Mouse (Mus musculus): ENCODE measurements around the gene Uhrf1.

The Uhrf1 gene

DNA sequence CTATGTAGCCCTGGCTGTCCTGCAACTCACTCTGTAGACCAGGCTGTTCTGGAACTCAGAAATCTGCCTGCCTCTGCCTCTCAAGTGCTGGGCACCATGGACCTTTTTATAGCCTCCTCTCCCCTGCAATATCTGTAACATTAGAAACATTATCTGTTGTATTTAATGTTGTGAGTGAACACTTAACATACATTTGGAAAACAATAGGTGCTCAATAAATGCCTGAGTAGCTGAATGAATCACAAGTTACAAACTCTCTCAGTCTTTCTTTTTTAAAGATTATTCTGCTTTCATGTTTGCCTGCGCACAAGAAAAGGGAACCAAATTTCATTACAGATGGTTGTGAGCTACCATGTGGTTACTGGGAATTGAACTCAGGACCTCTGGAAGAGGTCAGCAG is 4.9 kb upstream of the Uhrf1 start:
- DNase-seq (ENCODE audit: low read depth, low spot score), result no peak

DNA sequence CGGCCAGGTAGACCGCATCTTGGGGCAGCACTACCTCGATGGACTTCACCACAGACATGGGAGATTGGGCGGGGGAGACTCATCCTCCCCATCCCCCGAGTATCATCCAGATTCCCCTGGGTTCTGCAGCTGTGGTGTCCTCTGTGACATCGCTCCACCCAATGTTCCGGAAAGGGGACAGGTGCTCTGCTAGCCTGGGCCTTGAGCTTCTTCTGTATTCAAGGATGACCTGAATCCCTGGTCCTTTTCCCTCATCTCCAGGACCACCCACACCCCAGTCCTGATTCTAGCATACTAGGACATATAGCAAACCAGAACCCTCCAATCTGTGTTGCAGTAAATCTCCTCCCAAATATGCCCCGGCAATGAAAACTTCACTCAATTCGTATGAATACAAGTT is 2.9 kb upstream of the Uhrf1 start, which contains the start of gene Arrdc5:
Gene Arrdc5 (minus strand): TSS at position 101 of the 400 bp plus-strand sequence.
- DNase-seq (ENCODE audit: low read depth, low spot score), result no peak

DNA sequence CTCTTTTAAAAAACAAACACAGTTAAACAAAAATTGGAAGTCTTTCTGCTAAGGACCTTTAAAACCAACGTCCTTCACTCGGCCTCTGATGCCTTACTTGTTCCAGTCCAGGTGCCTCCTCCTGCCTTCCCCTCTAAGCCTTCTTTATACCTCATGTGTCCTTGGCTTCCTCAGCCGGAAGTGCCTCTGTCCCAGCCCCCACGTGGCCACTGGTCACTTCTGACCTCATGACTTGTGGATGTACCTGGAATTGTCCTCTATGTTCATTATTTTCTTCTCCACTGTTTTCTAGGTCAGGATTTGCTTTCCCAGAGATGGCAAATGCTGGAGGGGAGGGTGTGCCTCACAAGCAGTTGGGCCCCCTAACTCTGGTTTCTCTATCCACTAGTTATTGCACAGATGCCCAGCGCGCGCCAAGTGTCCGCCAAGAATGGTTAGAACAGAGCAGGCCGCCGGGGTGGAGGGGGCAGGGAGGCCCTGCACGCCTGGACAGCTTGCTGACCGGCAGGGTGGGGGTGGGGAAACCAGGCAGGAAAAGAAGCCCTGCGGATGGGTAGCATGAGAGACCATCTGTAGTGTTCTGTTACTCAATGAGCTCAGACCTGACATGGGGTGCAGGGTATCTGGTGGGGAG is 641 bp upstream of the Uhrf1 start:
- DNase-seq (ENCODE audit: low read depth, low spot score), result no peak

DNA sequence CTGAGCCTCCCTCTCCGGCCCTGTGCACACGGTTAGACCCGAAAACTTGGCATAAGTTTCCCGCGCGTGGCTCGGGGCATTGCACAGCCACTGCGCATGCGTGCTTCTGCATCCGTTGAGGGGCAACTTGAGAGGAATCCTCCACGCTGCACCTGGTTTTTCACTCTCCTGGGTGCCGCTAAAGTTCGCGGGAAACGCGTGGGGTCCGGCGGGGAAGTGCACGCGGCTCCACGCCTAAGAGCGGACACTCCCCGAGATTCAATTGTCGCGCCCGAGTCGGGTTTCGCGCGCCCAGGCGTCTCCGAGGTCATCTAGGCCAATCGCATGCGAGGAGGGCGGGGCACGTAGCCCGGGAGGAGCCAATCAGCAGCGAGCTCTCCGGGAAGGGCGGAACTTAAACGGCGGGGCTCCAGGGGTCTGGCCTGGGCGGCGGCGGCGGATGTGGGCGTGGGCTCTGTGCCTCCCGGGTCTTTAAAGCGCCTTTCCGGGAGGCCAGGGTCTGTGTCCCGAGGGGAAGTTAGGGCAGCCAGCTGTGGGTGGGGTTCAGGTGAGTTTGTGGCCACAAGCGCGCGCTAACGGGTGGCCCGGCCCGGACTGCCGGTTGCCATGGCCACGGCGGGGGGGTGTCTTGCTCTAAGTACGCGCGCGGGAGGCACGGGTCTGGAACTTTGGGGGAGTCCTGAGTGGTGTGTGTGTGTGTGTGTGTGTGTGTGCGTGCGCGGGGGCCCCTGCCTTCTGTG is 896 bp downstream of the Uhrf1 start:
- peak; percentile 94 for DNase-seq (ENCODE audit: low read depth, low spot score)

DNA sequence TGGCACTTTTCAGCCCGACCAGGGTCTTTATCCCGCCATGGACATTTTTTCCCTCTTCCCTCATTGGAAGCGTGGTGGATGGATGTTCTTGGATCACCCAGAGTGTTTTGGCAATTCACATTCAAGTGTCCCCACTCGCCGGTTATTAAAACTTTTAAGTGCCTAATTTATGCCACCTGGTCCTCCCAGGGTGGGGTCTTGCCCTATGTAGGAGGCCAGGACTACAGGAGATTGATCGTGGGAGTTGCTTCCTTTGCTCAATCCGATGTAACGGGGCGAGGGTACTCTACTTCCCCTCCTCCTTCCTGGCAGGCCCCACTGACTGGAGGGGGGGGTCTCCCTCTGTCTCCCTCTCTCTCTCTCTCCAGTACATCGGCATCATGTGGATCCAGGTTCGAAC is 1.6 kb downstream of the Uhrf1 start:
- DNase-seq (ENCODE audit: low read depth, low spot score), result no peak

DNA sequence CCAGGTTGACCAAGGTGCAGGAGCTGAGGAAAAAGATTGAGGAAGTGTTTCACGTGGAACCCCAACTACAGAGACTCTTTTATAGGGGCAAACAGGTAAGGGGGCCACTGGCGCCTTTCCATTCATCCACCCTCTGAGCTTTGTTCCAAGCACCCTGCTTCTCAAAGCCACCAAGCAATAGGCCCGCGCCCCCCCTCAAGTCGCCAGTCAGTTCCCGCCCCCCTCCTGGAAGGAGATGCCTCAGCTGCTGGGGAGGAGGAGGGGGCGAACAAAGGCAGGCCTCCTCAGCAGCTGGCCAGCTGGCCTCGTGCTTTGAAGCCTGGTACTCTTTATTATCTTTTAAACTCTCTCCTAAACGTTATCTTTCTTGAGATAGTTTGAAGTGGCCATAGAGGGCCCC is 2.0 kb downstream of the Uhrf1 start:
- DNase-seq (ENCODE audit: low read depth, low spot score), result no peak

DNA sequence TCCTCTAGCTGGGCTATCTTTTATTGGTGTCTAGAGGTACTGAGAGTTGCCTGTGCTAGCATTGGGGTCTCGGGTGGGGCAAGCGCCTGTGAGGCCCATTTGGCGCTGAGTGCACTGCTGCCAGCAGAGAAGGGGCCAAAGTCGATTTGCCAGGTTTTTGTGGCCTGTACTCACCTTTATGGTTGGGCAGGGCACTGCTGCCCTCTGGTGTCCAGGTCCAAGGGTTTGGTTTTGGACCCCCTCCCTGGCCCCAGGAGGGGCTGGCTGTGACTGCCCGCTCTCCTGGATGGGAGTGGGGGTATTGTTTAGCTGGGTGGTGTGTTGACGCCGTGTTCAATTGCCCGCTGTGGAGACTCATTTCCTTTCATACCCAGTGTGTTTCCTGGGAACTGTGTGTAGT is 2.7 kb downstream of the Uhrf1 start:
- no peak for DNase-seq (ENCODE audit: low read depth, low spot score)

DNA sequence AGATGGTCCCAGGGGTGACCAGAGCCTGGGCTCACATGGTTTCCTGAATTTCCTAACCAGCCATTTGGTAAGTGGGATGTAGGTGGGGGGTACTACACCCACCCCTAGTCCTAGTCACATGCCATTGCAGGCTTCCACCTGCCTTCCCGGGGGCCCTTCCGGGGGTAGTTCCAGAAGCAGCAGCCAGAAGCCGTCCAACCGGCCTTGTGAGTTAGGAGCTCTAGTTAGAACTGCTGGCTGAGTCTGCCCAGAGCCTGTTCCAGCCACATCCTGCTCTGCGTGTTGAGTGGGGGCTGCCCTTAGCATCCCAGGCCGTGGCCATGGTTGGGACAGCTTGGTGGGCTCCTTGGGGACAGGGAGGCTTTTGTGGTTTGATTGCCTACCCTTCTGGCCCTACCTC is 5.0 kb downstream of the Uhrf1 start:
- no peak for DNase-seq (ENCODE audit: low read depth, low spot score)

DNA sequence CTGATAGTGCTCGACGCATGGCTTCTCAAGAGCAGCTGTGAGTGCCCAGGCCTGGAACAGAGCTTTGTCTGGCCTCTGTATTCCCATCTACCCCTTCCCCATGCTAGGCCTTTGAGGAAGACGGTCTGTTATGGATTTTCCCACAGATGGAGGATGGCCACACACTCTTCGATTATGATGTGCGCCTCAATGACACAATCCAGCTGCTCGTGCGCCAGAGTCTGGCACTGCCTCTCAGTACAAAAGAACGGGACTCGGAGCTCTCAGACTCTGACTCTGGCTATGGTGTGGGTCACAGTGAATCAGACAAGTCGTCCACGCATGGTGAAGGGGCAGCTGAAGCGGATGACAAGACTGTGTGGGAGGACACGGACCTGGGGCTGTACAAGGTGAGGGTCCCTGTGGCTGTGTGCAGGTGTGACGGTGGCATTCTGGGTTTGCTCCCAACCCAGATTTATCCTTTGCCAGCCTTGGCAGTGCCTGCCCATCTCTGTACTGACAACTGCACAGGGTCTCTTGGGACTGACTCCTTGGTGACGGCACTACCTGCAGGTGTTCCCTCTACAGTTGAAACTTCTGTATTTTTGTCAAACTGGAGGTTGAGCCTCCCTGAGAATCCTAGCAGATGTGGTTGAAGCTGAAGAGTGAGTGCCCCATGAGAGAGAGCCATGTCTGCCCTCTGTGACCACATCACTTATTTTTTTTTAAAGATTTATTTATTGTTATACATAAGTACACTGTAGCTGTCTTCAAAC is 6.2 kb downstream of the Uhrf1 start:
- no peak for DNase-seq (ENCODE audit: low read depth, low spot score)

DNA sequence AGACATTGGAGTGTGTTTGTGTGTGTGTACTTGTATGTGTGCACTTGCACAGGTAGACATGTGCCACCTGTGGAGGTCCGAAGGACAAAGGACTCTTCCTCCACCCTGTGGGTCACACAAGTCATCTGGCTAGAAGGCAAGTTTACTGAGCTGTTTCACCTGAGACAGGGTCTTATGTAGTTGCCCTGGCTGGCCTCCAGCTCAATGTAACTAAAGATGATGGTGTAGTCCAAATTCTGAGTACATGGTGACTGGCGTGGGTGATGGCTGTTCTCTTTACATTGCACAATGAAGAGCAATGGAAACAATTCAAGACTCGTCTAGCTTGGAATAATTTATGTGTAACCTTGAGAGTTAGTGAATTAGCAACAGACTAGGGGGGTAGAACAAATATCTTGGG is 21.3 kb downstream of the Uhrf1 start:
- DNase-seq (ENCODE audit: low read depth, low spot score), result no peak

DNA sequence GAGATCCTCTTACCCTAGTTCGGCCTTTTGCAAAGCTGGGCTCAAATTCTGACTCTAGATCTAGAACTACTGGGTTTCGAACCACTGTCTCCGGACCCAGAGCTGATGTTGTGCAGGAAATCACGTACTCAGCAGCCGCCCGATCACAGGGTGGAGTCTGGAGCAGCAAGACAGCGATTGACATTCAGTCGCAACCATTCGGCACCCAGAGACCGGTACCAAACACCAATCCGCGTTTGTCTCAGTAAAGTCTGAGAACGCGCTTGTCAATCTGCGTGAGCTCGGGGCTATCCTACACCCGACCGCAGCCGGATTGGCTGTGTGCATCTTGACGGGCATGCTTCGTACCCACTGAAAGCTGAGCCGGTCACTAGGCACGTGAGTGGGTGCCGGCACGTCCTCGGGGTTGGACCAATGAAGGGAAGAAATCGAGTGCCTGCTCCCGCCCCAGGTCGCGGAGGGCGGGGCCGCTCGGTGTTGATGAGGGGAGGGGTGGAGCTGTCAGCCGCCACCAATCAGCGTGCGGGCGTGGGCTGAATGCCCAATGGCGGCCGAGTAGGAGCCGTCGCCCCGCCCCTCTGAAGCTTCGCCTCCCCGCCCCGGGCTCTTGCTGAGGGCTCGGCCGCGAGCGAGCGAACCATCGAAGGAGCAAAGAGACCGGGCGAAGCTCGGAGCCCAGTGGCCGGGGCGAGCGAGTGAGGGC is 22.5 kb downstream of the Uhrf1 start, which contains the start of gene Kdm4b:
Gene Kdm4b (plus strand): TSS at position 613 of the 703 bp plus-strand sequence.
- peak; percentile 100 for DNase-seq (ENCODE audit: low read depth, low spot score)

DNA sequence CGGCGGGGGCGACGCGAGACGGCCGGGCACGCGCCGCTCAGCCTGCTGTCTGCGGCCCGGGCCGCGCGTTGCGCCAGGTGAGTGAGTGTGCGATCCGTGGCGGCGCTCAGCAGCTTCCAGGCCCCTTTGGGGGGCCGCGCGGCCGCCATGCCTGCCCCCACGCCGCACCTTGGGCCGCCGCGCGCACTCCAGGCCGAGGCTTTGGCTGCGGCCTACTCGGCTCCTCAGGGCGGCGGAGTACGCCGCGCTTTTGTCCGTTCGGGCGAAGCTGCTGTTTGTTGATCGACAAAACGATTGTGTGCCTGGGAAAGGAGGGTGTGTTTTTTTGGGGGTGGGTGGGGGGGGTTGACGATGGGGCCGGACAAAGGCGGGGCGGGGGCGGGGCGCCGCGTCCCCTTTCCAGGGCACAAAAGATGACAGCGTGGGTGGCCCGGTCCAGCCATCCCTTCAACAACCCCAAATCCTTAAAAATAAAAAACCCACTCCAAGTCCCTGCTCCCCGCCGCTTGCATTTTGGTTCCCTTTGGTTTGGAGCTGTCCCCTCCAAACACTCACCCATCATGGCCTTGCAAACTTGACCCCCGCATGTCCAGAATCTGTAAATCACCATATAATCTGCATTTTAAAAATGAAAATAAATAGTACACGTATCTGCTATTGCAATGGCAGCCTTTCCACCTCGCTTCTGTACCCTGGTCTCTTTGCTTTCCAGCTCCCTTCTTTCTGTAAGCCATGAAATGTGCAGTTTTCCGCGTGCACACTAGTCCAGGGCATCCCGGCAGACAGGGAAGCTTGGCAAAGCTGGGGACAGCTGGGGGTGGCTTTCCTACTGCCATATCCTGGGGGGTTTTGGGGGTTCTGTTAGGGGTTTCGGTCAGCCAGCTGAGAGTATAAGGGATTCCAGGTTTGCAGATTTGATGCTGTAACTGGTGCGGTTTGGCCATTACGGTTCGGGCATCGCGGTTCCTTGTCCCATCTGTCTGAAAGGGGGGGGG is 23.3 kb downstream of the Uhrf1 start:
- peak; percentile 36 for DNase-seq (ENCODE audit: low read depth, low spot score)

DNA sequence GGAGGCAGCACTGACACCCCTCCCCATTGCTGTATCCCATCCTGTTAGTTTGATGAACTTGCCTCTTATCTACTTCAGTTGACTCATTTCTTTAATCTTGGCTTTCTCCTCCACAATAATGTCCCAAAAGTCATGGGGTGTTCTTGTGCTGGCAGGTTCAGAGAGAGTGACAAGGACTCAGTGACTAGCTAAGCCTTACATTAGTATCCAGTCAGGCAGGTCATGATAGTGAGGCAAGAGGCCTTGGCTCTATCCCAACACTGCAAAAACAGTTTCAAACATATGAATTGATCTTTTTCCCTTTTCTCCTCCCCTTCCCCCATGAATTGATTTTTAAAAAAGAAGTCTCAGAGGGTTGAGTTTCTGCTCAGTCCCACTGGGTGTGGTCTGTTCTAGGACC is 26.1 kb downstream of the Uhrf1 start:
- DNase-seq (ENCODE audit: low read depth, low spot score), result no peak

DNA sequence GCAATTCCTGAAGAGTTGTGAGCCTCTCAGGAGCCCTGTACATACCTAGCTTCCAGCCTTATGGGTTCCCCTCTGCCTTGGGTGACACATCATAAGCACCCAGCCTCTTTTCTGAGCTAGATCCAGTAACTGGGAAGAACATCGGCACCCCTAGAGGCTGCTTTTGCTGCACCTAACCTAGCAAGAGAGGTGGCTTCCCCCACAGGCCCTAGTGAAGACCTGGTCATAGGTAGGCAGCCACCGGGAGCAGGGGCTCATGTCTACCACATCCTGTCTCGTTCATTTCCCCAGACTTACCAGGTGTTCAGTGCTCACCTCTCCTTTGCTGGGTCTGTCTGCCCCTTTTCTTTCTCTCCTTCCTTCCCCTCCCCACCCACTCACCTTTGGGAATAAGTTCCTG is 27.2 kb downstream of the Uhrf1 start:
- DNase-seq (ENCODE audit: low read depth, low spot score), result peak; percentile 40

DNA sequence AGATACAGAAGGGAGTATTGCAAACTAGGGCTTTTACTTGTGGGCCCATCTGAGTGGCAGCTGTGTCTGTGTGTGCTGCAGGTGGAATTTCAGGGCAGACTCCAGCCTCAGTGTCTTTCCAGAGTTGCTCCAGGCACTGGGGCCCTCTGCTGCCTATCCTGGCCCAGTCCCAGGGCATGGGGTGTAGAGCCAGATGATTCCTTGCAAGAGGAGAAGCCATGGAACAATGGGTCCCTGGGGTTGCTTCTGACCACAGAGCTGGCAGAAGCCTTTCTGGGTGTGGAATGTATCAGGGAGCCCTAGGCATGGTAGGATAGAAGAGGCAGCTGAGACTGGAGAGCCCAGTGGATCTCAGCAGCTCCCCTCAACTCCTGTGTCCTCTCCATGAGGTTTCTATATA is 28.1 kb downstream of the Uhrf1 start:
- DNase-seq (ENCODE audit: low read depth, low spot score), result peak; percentile 36

DNA sequence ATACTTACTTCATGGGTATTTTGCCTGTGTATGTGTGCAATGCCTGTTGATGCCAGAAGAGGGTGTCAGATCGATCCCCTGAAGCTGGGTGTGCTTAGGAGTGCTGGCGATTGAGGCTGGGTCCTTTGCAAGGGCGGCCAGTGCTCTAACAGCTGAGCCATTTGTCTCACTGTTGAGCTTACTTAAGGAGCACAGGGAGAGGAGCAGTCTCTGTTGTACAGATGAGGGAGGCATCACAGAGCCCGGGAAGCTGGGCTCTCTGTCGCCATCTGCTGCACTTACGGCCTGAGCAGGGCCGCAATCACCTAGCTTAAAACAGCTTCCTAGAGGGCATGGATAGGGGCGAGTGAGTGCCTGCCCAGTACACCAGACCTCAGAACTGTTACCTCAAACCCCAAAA is 29.9 kb downstream of the Uhrf1 start:
- peak; percentile 39 for DNase-seq (ENCODE audit: low read depth, low spot score)

DNA sequence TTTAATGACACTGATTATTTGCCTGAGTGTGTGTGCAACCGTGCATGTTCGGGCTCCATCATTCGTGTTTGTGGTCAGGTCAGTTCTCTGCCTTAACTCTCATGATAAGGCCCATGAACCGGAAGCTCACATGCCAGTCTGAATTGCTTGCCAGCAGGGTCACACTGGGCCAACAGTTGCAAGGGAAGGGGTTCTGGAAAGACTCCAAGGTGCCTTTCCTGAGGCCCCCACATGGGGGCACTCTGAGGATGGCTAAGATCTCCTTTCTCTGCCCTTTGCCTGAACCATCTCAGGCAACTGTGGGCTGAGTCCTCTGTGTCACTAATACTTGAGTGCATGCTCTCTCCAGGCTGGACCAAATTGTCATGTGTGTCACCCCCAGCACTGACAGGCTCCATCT is 34.1 kb downstream of the Uhrf1 start:
- DNase-seq (ENCODE audit: low read depth, low spot score), result peak; percentile 81

DNA sequence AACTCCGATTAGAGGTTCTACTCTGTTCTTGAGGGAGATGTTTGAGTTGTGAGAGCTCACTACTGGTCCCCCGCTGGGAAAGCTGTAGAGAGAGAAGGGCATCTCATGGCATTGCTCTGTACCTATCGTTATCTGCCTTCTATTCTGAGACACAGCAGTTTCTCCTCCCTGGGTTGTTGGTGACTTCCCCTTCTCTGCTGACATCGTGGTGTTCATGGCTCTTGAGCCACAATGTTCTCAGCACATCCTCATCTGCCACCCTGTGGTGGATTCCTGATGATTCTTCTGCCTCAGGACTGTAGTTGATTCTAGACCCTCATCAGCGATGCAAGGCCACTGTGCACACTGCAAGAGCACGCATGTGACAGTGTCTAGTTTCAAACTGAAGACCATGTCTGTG is 34.7 kb downstream of the Uhrf1 start:
- no peak for DNase-seq (ENCODE audit: low read depth, low spot score)

DNA sequence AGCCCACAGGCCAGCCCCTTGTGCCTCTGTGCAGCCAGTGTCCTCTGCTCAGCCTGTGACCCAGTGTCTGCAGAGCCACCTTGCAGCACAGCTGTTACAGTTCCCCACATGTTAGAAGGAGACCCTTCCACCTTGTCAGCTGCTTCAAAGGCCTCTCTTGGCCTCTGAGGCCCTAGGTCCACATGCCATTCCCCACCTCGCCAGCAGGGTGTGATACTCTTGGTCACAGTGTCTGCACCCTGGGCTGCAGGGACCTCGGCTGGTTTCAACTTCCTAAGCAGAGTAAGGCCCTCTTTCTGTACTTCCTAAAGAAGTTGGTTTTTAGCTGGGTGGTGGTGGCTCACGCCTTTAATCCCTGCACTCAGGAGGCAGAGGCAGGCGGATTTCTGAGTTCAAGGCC is 35.8 kb downstream of the Uhrf1 start:
- no peak for DNase-seq (ENCODE audit: low read depth, low spot score)

DNA sequence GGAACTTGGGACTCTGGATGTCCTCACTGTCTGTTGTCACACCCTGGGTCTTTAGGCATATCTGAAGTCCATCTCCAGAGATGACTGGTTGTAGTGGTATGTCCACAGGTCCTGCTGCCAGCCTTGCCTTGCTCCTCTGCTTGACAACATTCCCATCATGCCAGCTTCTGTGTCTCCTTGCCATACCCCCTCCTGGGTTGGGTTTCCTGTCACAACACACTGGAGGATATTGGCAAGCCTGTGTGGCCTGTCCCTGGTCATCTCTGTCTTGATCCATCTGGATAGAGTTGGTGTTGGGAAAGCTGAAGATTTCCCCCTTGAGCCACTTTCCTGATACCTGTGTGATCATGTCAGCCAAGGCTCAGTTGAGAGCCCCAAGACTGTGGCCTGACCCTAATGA is 37.6 kb downstream of the Uhrf1 start:
- peak; percentile 87 for DNase-seq (ENCODE audit: low read depth, low spot score)

DNA sequence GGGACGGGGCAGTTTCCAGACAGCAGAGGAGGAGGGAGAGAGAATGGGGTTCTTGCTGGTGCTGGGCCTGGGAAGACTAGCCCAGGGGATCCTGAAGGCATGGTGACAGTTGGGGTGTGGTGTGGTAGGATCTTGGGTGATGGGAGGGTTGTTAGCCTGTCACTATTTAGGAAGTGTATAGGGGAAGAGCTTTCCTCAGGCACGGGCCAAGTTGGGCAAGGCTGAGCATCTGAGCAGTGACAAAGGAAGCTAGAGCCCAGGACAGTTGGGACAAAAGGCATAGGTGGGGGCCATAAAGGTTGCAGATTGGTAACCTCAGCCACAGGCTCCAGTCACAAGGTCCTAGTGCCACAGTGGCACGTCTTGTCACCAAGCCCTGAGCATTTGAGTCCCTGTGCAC is 40.3 kb downstream of the Uhrf1 start:
- no peak for DNase-seq (ENCODE audit: low read depth, low spot score)

Data from brain, adult 2 months (tissue).